Mouse (Mus musculus) limb, embryonic 13.5 days (tissue): ENCODE results near the gene Cenpk. TPM values are rescaled to one million over a fixed set of nuclear protein-coding genes. Genes with fewer than 3 reads are reported as not detected.
"Not testable (repeated sequence)": the region's sequence is repeated elsewhere in the genome, so short reads cannot be mapped to it uniquely, and the experiment has no call there.

Experiments
- ATAC-seq: fragments of 200-750 bp; cut with Nextera tagmentation; 2 replicates; pipeline ENCODE4 v1.8.0; 2017; ENCODE audit warnings: low read depth, moderate number of reproducible peaks, moderate TSS enrichment; ENCODE audit not compliant: low FRiP score
- H3K27ac ChIP-seq: fragments of 300-500 bp; sonication (generic); 2 replicates; pipeline ENCODE4 v1.5.1; 2015; ENCODE audit warnings: inconsistent platforms, mild to moderate bottlenecking, moderate library complexity
- H3K27me3 ChIP-seq: fragments of 300-500 bp; sonication (generic); 2 replicates; pipeline ENCODE4 v1.6.1; 2015; ENCODE audit warnings: mild to moderate bottlenecking, inconsistent platforms
- H3K36me3 ChIP-seq: fragments of 300-500 bp; sonication (generic); 2 replicates; pipeline ENCODE4 v1.6.1; 2015; ENCODE audit warnings: inconsistent platforms, mild to moderate bottlenecking, moderate library complexity
- H3K4me1 ChIP-seq: fragments of 300-500 bp; sonication (generic); 2 replicates; pipeline ENCODE4 v1.6.1; 2015; ENCODE audit warnings: inconsistent platforms
- H3K4me2 ChIP-seq: fragments of 300-500 bp; sonication (generic); replicated peaks from 2 replicates; pipeline ENCODE4 v1.6.1; 2015; ENCODE audit warnings: inconsistent platforms, mild to moderate bottlenecking, moderate library complexity
- H3K4me3 ChIP-seq: fragments of 300-500 bp; sonication (generic); 2 replicates; pipeline ENCODE4 v1.5.1; 2015; ENCODE audit warnings: moderate library complexity, mild to moderate bottlenecking, inconsistent platforms
- H3K9ac ChIP-seq: fragments of 300-500 bp; sonication (generic); 2 replicates; pipeline ENCODE4 v1.6.1; 2015; ENCODE audit warnings: mild to moderate bottlenecking, inconsistent platforms
- H3K9me3 ChIP-seq: fragments of 300-500 bp; sonication (generic); 2 replicates; pipeline ENCODE4 v1.6.1; 2016; ENCODE audit warnings: inconsistent platforms
- WGBS: fragments of 180-500 bp; shearing (Covaris S2); methylation state at CpG from one replicate; pipeline ENCODE4 v1.1.7; 2015; 5-methylcytosine and 5-hydroxymethylcytosine counted together
- polyA plus RNA-seq: library from polyadenylated mRNA; unstranded; fragments of >200 nt; fragmentation: Nextera tagmentation; extraction: Ambion mirVana; gene quantifications from 2 replicates; pipeline ENCODE4 v1.2.1, GENCODE M21; 2015

Gene Cenpk
- 78.1 and 86.2 TPM in 2 replicates for polyA plus RNA-seq

DNA sequence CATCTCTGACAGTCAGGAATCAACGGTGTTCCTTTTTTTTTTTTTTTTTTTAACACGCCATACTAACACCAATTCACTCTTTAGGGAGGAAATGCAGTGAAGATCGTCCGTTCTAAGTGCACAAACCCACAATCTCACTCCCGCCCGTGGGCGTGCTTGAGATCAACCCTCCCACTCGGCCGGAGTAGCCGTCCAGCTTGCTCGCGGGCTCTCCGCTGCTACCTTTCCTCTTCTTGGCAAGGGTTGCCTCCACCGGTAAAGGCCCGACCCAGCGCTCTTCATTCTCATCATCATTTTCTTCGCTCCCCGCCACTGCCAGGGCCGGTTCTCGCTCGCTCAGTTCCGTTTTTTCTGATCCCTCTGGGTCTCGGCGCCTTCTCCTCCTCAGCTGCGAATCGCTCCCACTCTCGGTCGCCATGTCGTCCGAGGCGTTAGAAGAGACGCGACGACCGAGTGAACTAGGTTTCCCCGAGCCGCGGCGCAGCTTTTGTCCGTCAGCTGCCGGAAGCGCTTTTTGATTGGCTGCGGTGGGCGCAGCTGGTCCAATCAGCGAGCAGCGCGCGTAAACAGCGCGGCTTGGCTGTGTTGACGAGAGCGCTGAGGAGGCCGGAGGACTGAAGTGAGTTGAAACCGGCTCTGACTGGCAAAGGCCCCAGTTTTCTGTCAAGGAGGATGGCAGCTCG lies at the start of gene Cenpk, which contains the start of gene Ppwd1:
Gene Cenpk, plus strand, starts transcription at position 228 of the 683 bp plus-strand sequence.
Gene Ppwd1, minus strand, starts transcription at position 460 of the 683 bp plus-strand sequence.
- Histone ChIP-seq H3K4me3 (peak within 1 kb of the TSS; percentile 74), H3K27me3 (no peaks in the 10 kb centered on the region), H3K27ac (peak within 1 kb of the TSS; percentile 93), H3K9ac (peak within 1 kb of the TSS; percentile 86), H3K4me1 (peaks cover 17% of the 10 kb centered on the region), H3K36me3 (peaks cover 9% of the 10 kb centered on the region), H3K9me3 (no peaks in the 10 kb centered on the region), H3K4me2 (peak within 1 kb of the TSS; percentile 64)
- WGBS = under 1% methylated on average over 55 of the region's 55 CpGs
- ATAC-seq = peak; percentile 99

DNA sequence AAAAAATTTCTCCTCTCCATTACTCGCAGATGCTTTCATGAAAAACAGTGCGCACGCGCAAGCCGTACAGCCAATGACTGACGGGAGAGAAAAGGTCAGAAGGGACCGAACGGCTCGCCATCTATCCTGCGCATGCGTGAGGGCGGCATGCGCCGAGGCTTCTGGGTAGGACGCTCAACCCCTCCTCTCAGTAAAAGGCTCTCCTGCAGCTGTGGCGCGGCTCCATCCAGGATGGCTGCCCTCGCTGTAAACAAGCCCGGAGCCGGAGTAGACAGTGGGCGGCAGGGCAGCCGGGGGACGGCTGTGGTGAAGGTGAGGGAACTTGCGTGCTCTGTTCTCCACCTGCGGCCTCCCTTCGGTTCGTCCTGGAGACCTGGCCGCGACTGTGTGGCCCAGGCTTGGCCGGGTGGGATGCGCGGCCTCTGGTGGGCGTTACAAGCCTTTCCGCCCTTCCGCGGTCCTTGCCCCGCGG lies 49.7 kb upstream of the Cenpk start, which contains the start of gene Trim23:
Gene Trim23, plus strand, starts transcription at position 148 of the 472 bp plus-strand sequence.
- H3K27me3 ChIP-seq = no peaks in the 10 kb centered on the region
- peaks cover 13% of the 10 kb centered on the region for H3K4me1 ChIP-seq
- peak; percentile 99 for ATAC-seq
- peak within 1 kb of the TSS; percentile 91 for H3K9ac ChIP-seq
- H3K27ac ChIP-seq = peak within 1 kb of the TSS; percentile 84
- H3K9me3 ChIP-seq = no peaks in the 10 kb centered on the region
- H3K4me3 ChIP-seq = peak within 1 kb of the TSS; percentile 88
- under 1% methylated on average over 38 of the region's 38 CpGs for WGBS
- H3K36me3 ChIP-seq = peaks cover 15% of the 10 kb centered on the region
- H3K4me2 ChIP-seq = peak within 1 kb of the TSS; percentile 78

DNA sequence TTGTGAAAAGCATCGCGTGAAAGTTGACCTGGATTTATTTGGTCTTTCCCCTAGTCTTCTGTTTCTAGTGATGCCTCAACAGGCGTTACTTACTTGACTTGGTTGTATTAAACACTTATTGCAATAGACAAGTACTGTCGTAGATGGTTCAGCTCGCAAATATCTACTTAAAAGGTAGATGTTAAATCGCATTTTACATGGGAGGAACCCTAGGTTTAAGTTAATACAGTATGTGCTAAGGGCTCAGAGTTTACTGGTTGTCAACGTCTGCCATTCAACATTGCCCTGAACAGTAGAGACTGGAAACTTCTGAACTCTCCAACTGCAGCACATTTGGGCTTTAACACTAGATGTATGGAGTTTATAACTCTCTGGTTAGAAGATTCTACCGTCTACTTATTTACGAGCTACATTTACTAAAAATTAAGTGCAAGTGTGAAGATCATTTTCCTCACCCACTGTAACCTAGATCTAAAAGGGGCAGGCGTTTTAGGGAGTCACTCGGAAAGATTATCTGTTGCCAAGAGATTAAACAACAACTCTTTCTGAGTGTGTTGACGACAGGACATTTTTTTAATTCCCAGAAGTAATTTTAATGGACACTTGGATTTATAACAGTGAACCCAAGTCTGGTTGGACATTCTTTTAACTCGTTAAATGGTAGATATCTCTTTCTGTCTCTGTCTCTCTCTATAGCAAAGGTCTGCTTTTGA lies 49.1 kb upstream of the Cenpk start:
- peak overlapping the region; percentile 71 for H3K4me2 ChIP-seq
- peak overlapping the region; percentile 91 for H3K9ac ChIP-seq
- peaks cover 13% of the 10 kb centered on the region for H3K4me1 ChIP-seq
- peaks cover 19% of the 10 kb centered on the region for H3K36me3 ChIP-seq
- H3K9me3 ChIP-seq = no peaks in the 10 kb centered on the region
- peak overlapping the region; percentile 84 for H3K27ac ChIP-seq
- H3K4me3 ChIP-seq = peak overlapping the region; percentile 88
- no peaks in the 10 kb centered on the region for H3K27me3 ChIP-seq
- no peak for ATAC-seq
- WGBS = 18% methylated on average over 13 of the region's 13 CpGs

DNA sequence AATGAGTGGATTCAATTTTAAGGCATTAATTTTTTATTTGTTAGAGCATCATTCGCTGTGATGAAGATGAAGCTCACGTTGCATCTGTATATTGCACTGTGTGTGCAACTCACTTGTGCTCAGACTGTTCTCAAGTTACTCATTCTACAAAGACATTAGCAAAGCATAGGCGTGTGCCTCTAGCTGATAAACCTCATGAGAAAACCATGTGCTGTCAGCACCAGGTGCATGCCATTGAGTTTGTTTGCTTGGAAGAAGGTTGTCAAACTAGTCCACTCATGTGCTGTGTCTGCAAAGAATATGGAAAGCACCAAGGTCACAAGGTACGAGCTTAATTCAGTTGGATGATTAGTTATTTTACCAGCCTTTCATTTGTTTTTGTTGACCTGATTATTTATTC lies 41.1 kb upstream of the Cenpk start:
- no peak overlapping the region for H3K9ac ChIP-seq
- no peak overlapping the region for H3K27ac ChIP-seq
- H3K36me3 ChIP-seq = peaks cover 40% of the 10 kb centered on the region
- WGBS = 84% methylated on average over 4 of the region's 4 CpGs
- no peaks in the 10 kb centered on the region for H3K9me3 ChIP-seq
- no peak overlapping the region for H3K4me2 ChIP-seq
- no peak overlapping the region for H3K4me3 ChIP-seq
- no peaks in the 10 kb centered on the region for H3K27me3 ChIP-seq
- no peak for ATAC-seq
- H3K4me1 ChIP-seq = no peaks in the 10 kb centered on the region

DNA sequence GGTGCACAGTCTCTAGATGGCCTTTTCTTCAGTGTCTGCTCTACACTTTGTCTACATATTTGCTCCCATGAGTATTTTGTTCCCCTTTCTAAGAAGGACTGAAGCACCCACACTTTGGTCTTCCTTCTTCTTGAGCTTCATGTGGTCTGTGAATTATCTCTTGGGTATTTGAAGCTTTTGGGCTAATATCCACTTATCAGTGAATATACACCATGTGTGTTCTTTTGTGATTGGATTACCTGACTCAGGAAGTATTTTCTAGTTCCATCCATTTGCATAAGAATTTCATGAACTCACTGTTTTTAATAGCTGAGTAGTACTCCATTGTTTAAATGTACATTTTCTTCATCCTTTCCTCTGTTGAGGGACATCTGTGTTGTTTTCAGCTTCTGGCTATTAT lies 32.5 kb upstream of the Cenpk start:
- not testable (repeated sequence) for H3K4me3 ChIP-seq, H3K4me2 ChIP-seq, H3K9me3 ChIP-seq, H3K9ac ChIP-seq, H3K27me3 ChIP-seq, H3K27ac ChIP-seq, ATAC-seq, H3K4me1 ChIP-seq
- peaks cover 56% of the 10 kb centered on the region for H3K36me3 ChIP-seq

DNA sequence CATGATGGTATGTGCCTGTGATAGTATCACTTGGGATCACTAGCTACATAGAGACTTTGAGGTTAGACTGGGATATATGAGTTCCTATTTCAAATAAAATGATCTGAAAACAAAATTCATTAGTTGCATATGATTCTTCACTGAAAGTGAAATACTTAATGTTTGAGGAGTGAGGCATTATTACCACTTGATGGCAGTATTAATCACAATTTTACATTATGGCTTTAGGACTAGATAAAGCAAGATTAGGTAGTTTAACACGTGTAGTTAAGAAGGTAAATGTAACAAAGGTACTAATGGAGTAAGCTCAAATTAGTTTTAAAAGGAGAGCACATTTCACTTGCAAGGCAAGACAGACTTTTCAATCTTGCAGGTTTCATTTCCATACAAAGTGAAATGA lies 24.1 kb upstream of the Cenpk start:
- no peak overlapping the region for H3K4me3 ChIP-seq
- no peak overlapping the region for H3K4me2 ChIP-seq
- peaks cover 32% of the 10 kb centered on the region for H3K36me3 ChIP-seq
- H3K4me1 ChIP-seq = no peaks in the 10 kb centered on the region
- no peak overlapping the region for H3K9ac ChIP-seq
- WGBS = 83% methylated on average over 1 of the region's 1 CpGs
- no peak for ATAC-seq
- H3K27ac ChIP-seq = no peak overlapping the region
- no peaks in the 10 kb centered on the region for H3K9me3 ChIP-seq
- H3K27me3 ChIP-seq = no peaks in the 10 kb centered on the region

DNA sequence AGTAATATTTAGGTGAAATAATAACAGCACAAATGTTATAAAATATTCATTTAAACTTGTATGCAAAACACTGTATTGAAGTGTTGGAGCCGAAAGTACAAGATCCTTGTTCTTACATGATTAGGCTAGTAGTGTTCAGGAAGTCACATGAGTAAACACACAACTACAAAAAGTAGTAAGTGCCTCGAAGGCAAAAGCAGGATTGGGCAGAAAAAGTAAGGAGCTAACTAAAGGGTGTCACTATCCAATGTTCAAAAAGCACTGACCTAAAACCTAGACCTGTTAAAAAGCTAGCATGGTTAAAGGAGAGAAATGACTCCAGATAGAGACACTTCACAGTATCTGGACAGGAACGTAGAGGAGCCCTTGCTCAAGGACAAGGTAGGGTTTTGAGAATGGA lies 933 bp upstream of the Cenpk start:
- no peak overlapping the region for H3K27ac ChIP-seq
- no peaks in the 10 kb centered on the region for H3K9me3 ChIP-seq
- WGBS = 69% methylated on average over 3 of the region's 3 CpGs
- peak overlapping the region; percentile 64 for H3K4me2 ChIP-seq
- peak overlapping the region; percentile 86 for H3K9ac ChIP-seq
- no peak for ATAC-seq
- H3K4me1 ChIP-seq = peaks cover 17% of the 10 kb centered on the region
- H3K36me3 ChIP-seq = peaks cover 4% of the 10 kb centered on the region
- H3K4me3 ChIP-seq = peak overlapping the region; percentile 74
- no peaks in the 10 kb centered on the region for H3K27me3 ChIP-seq

DNA sequence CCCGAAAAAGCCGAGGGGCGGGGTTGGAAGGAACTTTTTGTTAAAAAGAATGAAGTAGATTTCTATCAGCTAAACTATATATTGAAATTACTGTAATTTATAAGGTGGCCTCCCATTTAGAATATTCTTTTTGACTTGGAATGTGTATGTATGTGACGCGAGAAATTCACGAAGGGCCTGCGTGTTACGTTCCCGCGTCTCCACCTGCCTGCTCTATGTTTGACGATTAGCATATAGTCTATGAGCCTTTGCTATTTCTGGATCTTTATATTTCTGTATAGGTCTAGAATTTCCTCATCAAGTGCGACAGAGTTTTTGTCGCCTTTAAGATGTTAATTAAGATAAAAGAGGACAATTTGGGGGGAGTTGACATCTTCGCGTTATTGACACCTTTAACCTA lies 770 bp downstream of the Cenpk start:
- Histone ChIP-seq H3K4me1 (peaks cover 17% of the 10 kb centered on the region), H3K4me3 (peak overlapping the region; percentile 74), H3K27me3 (no peaks in the 10 kb centered on the region), H3K27ac (no peak overlapping the region), H3K4me2 (peak overlapping the region; percentile 64), H3K9ac (peak overlapping the region; percentile 86), H3K36me3 (peaks cover 9% of the 10 kb centered on the region), H3K9me3 (no peaks in the 10 kb centered on the region)
- WGBS = 9% methylated on average over 15 of the region's 15 CpGs
- ATAC-seq = 0 out of 2 replicates have a peak, but pooled peaks have one; percentile 33

DNA sequence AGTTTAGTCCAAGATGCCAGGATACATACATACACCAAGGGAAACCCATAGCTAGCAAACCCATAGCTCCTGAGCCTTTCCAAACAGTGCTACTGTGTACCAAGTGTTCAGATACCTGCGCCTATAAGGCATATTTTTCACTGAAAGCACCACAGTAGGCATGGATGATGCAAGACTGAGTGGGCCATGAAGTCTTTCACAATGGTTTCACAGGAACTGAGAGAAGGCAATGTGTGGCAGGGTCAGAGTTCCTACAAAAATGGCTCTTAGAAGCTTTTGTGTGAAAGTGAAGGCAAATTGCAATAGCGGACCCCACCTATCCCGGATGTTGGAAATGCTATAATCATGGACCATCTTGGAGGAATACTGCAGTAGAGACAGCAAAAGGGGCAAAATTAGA lies 30.6 kb downstream of the Cenpk start:
- Histone ChIP-seq H3K4me3 (no peak overlapping the region), H3K27me3 (no peaks in the 10 kb centered on the region), H3K4me1 (no peaks in the 10 kb centered on the region), H3K36me3 (no peaks in the 10 kb centered on the region), H3K9me3 (0 out of 2 replicates have a peak, but pooled peaks cover 3% of the 10 kb centered on the region), H3K4me2 (no peak overlapping the region), H3K27ac (no peak overlapping the region), H3K9ac (no peak overlapping the region)
- ATAC-seq = no peak
- 94% methylated on average over 3 of the region's 3 CpGs for WGBS

DNA sequence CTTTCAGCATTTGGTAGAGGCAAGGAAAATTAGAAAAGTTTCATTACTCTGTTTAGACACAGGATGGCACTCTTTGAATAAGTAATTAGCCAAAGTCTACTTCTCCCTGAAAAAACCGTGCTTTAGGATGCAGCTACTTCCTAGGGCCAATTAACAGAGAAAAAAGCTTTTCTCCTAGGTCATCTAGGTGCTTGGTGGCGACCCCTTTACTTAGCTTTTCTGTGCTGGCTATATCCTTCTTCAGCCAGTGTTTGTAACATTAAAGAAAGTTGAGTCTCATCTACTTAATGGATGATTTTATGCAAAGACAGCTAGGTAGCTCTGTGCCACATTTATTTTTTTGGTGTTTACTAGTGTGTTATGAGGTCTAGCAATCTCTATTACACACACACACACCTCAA lies 56.6 kb downstream of the Cenpk start:
- Histone ChIP-seq H3K27me3 (no peaks in the 10 kb centered on the region), H3K4me2 (peak overlapping the region; percentile 74), H3K4me3 (peak overlapping the region; percentile 53; the same call in 1 of the 2 replicates), H3K4me1 (peaks cover 12% of the 10 kb centered on the region), H3K9me3 (no peaks in the 10 kb centered on the region), H3K36me3 (no peaks in the 10 kb centered on the region), H3K9ac (no peak overlapping the region), H3K27ac (0 out of 2 replicates have a peak overlapping the region, but pooled peaks have one; percentile 74)
- 7% methylated on average over 2 of the region's 2 CpGs for WGBS
- no peak for ATAC-seq

DNA sequence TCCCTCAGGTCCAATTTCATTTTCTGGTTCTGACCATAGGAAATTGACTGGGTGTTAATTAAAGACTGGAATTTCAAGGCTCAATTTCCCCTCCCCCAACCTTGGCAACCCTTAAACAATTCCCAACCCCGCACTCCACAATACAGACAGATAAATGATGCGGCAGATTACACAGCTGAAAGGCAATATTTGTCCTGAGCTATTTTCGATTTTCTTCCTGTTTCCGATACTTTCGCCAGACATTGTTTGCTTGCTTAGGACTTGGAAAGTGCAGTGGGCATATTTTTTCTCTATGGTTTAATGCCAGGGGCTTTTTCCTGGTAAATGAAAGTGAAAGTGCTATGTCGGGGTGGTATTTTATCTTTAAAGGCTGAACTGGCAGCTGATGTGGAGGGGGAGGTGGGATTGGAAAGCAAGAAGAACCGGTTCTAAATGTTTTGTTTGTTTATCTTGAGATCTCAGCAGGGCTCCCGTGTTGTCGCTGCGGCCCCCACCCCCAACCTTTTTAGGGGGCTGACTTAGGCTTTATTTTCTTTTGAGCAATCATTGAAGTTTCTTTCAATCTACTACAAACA lies 57.4 kb downstream of the Cenpk start:
- no peak for ATAC-seq
- Histone ChIP-seq H3K4me2 (peak overlapping the region; percentile 74), H3K4me3 (peak overlapping the region; percentile 53), H3K4me1 (peaks cover 12% of the 10 kb centered on the region), H3K27me3 (no peaks in the 10 kb centered on the region), H3K27ac (peak overlapping the region; percentile 74), H3K9ac (peak overlapping the region; percentile 66), H3K36me3 (no peaks in the 10 kb centered on the region), H3K9me3 (no peaks in the 10 kb centered on the region)
- 2% methylated on average over 10 of the region's 10 CpGs for WGBS

DNA sequence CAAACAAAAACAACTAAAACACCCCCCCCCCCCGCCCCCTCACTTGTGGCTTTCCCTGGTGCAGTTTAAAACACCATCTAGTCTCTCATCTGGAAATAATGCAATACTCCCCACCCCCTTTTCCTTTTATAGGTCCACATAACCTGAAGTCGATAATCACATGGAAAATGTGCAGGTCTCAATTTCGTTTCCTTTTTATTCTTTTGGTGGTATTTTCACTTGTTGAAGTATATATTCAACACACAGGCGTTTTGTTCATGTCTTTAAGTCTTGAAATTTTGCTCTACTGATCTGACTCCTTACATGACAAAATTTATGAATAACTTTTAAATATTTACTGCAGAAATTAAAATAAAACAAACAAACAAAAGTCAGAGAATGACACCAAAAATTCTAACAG lies 57.9 kb downstream of the Cenpk start:
- H3K27ac ChIP-seq = peak overlapping the region; percentile 88
- ATAC-seq = no peak
- no peaks in the 10 kb centered on the region for H3K27me3 ChIP-seq
- H3K4me3 ChIP-seq = peak overlapping the region; percentile 53
- no peaks in the 10 kb centered on the region for H3K9me3 ChIP-seq
- WGBS = under 1% methylated on average over 4 of the region's 4 CpGs
- H3K9ac ChIP-seq = peak overlapping the region; percentile 67
- H3K4me1 ChIP-seq = peaks cover 12% of the 10 kb centered on the region
- peak overlapping the region; percentile 74 for H3K4me2 ChIP-seq
- H3K36me3 ChIP-seq = no peaks in the 10 kb centered on the region
